ENCODE assay signal across 1 mouse cellular context in genomic region chr4:101655415-101655790, GRCm38 (mm10).
TF ChIP-seq lines count a peak whose summit lies in the region.

No protein-coding gene starts in this region.

TF ChIP-seq in MEL, 35 proteins besides CTCF, POLR2A, EP300 and RAD21 (continued from another document):
- no peak; the same call in 1 of the 2 replicates for TF ChIP-seq MYC (IDR thresholded peaks at IDR 0.05; ENCODE audit: low read depth, low read length)
- no peak for TF ChIP-seq BHLHE40 (IDR thresholded peaks at IDR 0.05; ENCODE audit: borderline replicate concordance, low read depth, low read length)
- TF ChIP-seq ETS1 (IDR thresholded peaks at IDR 0.05; ENCODE audit: low read depth, low read length), result peak; percentile 84
- no peak for TF ChIP-seq NRF1 (IDR thresholded peaks at IDR 0.05; ENCODE audit: insufficient read depth, low read depth, low read length, poor library complexity, severe bottlenecking)
- peak; percentile 4; the same call in 1 of the 2 replicates for TF ChIP-seq SIN3A (IDR thresholded peaks at IDR 0.05; ENCODE audit: low read length)
- no peak for TF ChIP-seq POLR2AphosphoS5 (IDR thresholded peaks at IDR 0.05; ENCODE audit: borderline replicate concordance, low read depth, low read length)
- TF ChIP-seq POLR2AphosphoS2 (IDR thresholded peaks at IDR 0.05; ENCODE audit: low read length), result 0 out of 2 replicates have a peak, but pooled peaks have one; percentile 9
- peak; percentile 72 for TF ChIP-seq TCF12 (IDR thresholded peaks at IDR 0.05; ENCODE audit: low read depth, low read length)
- no peak for TF ChIP-seq USF1 (IDR thresholded peaks at IDR 0.05; ENCODE audit: low read depth, low read length)
- TF ChIP-seq ZMIZ1 (IDR thresholded peaks at IDR 0.05; ENCODE audit: low read depth, low read length), result no peak
- TF ChIP-seq TAL1 (IDR thresholded peaks at IDR 0.05; ENCODE audit: low read length), result peak; percentile 78
